Mouse (Mus musculus) heart, adult 9 months (tissue): Measurements from ENCODE around the gene Ccdc8.
A peak's percentile ranks its signal among the peaks of the same experiment; 100 is the strongest.
"Not testable (repeated sequence)": the region's sequence is repeated elsewhere in the genome, so short reads cannot be mapped to it uniquely, and the experiment has no call there.

Source experiments
- DNase-seq, 2 experiments: peaks; one replicate each; pipeline ENCODE4 v3.0.0; 2022; ENCODE audit warnings: low spot score in 2 of 2

Ccdc8 gene

GRCm38 (mm10) chr7:16992451-16992807 lies at the start of gene Ccdc8:
TSS of gene Ccdc8 (plus strand) at chr7:16992708.
- DNase-seq = no peak

- no peak for DNase-seq
These were observed 49.6 kb upstream of the Ccdc8 start for GRCm38 (mm10) chr7:16942861-16943260.

- DNase-seq = peak; percentile 76 to 80
These were observed 48.3 kb upstream of the Ccdc8 start, which contains the start of gene Pnmal2 for GRCm38 (mm10) chr7:16944061-16944807. TSS of gene Pnmal2 (plus strand) at chr7:16944682.

- DNase-seq = no peak
These were observed 47.6 kb upstream of the Ccdc8 start for GRCm38 (mm10) chr7:16944808-16945315.

- DNase-seq = no peak
These were observed 47.1 kb upstream of the Ccdc8 start for GRCm38 (mm10) chr7:16945419-16945818.

GRCm38 (mm10) chr7:16946441-16947348 lies 45.8 kb upstream of the Ccdc8 start:
- no peak for DNase-seq

GRCm38 (mm10) chr7:16947349-16947895 lies 45.1 kb upstream of the Ccdc8 start:
- no peak for DNase-seq

- DNase-seq = peak; percentile 44 to 64
These were observed 44.5 kb upstream of the Ccdc8 start for GRCm38 (mm10) chr7:16947959-16948361.

GRCm38 (mm10) chr7:16948923-16949458 lies 43.5 kb upstream of the Ccdc8 start:
- no peak for DNase-seq

GRCm38 (mm10) chr7:16949908-16950841 lies 42.3 kb upstream of the Ccdc8 start:
- DNase-seq = peak in 1 of 2 experiments; percentile 32

- peak; percentile 71 to 84 for DNase-seq
These were observed 41.5 kb upstream of the Ccdc8 start for GRCm38 (mm10) chr7:16950861-16951635.

- not testable (repeated sequence) for DNase-seq
These were observed 38.7 kb upstream of the Ccdc8 start for GRCm38 (mm10) chr7:16953776-16954175.

GRCm38 (mm10) chr7:16955712-16956111 lies 36.8 kb upstream of the Ccdc8 start:
- no peak for DNase-seq

GRCm38 (mm10) chr7:16956410-16957265 lies 35.9 kb upstream of the Ccdc8 start:
- DNase-seq = no peak

GRCm38 (mm10) chr7:16959539-16960187 lies 32.8 kb upstream of the Ccdc8 start, which contains the start of gene Pnmal1:
TSS of gene Pnmal1 (plus strand) at chr7:16959679.
- no peak for DNase-seq

GRCm38 (mm10) chr7:16961678-16962077 lies 30.8 kb upstream of the Ccdc8 start:
- no peak for DNase-seq

GRCm38 (mm10) chr7:16968414-16968813 lies 24.1 kb upstream of the Ccdc8 start:
- DNase-seq = no peak

GRCm38 (mm10) chr7:16971160-16971559 lies 21.3 kb upstream of the Ccdc8 start:
- no peak for DNase-seq
